ENCODE assay signal across 8 mouse cellular contexts in genomic region chr4:108999999-109000950, GRCm38 (mm10). TPM values are rescaled to one million over a fixed set of nuclear protein-coding genes. Genes with fewer than 3 reads are reported as not detected.
A peak's percentile ranks its signal among the peaks of the same experiment; 100 is the strongest.
DNase-seq lines count a peak whose midpoint lies in the region; ATAC-seq lines count a peak whose summit lies in the region.

TSS of gene Nrd1 (plus strand) at chr4:109000655.

- peak; percentile 99 to 100 for DNase-seq in adrenal gland, adult (ENCODE audit: inconsistent age in 2 of 2, low spot score in 1 of 2)
- DNase-seq in embryo, embryonic 10.5 days (ENCODE audit: low spot score), result peak; percentile 100
- DNase-seq in gastrocnemius, postnatal 14 days, result peak; percentile 98
- peak; percentile 99 for DNase-seq in left cerebral cortex, postnatal 10 days (ENCODE audit: extremely low spot score in 1 of 2, low spot score in 2 of 2)
- DNase-seq in right cerebral cortex, postnatal 25 days, result peak; percentile 99
- peak; percentile 99 for DNase-seq in urinary bladder, postnatal 4 days (ENCODE audit: low spot score in 2 of 2)

- peak; percentile 94 for ATAC-seq in inflammation-experienced regulatory T-cells, adult 6 months
- ATAC-seq in megakaryocyte-erythroid progenitor cell, adult 5-6 weeks (replicated peaks; ENCODE audit: low FRiP score, low TSS enrichment, poor library complexity, severe bottlenecking), result peak; percentile 99

- intact Hi-C loops in gastrocnemius, postnatal 14 days (cut with DNase I; ENCODE audit: low total_unique reads), result no loop called here
- intact Hi-C loops in left cerebral cortex, postnatal 10 days (cut with DNase I), result no loop called here

RNA-seq across cellular contexts. Expression of gene Nrd1, which starts in this region (rescaled TPM):
- total RNA-seq in gastrocnemius, postnatal 14 days (2021), result 10 to 100 TPM; 71.8 to 86.4 TPM
- 10 to 100 TPM; 45.7 to 77.6 (median 58.3) TPM for polyA plus RNA-seq in inflammation-experienced regulatory T-cells, adult 6 months (2017; shearing (Covaris generic))
- 100 to 1,000 TPM; 155 to 157 TPM for total RNA-seq in left cerebral cortex, postnatal 10 days (2021)
- 99.7 and 124 TPM in 2 replicates for total RNA-seq in megakaryocyte-erythroid progenitor cell, adult 5-6 weeks (2014; fragmentation: Nextera tagmentation)
- total RNA-seq in megakaryocyte-erythroid progenitor cell, adult 5-6 weeks (2017), result 74.9 and 105 TPM in 2 replicates

Comparison
In these comparisons a context has a peak if more than half of its experiments do, and no peak if none do; other contexts are left out.
1. Peak in every context shown above with its lines: DNase-seq and ATAC-seq.